Mouse (Mus musculus) embryo, embryonic 10.5 days (tissue): ENCODE measurements around the gene Ccr4.

Experiments used
- DNase-seq: peaks from one replicate; pipeline ENCODE4 v3.0.0-alpha.2; 2015; ENCODE audit warnings: low spot score

The Ccr4 gene

GRCm38 (mm10) chr9:114504816-114505215 lies at the start of gene Ccr4:
TSS of gene Ccr4 (minus strand) at chr9:114504916.
- no peak for DNase-seq

DNA sequence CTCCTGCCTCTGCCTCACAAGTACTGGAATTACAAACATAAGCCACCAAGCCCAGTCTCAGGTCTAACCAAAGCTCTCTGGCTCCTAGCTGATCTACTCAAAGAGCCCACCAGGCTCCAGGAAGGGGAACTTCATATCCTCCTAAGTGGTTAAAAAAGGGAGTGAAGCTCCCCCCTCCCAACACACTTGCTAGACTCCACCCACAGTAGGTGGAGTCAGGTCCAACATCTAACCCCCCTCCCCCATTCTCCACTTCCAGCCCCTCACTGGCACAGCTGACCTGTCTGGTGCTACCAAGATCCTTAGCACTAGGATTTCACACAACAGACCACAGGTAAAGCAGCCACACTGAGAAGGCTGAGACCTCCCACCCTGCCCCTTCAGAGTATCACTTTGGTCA lies 49.1 kb upstream of the Ccr4 start:
- DNase-seq, result no peak

- DNase-seq, result no peak
These were observed 45.3 kb upstream of the Ccr4 start for GRCm38 (mm10) chr9:114550033-114550432.

DNA sequence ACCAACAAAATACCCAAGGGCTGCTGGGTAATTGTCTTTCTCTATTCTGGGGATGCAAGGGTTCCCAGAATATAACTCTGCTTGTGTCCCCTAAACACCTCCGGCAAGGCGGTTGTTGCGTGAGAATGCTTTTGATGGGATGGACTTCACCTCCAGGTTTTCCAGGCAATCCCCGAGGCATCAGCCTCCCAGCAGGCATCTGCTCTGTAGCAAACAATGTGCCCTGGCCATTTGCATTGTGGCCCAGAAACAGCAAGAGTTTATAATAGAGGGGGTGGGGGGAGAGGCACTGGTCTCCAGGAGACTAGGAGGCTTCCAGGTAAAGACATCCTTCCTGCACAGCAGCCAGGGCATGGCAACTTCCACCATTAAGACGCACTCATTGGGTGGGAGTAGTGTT lies 44.4 kb upstream of the Ccr4 start:
- DNase-seq, result peak; percentile 78

DNA sequence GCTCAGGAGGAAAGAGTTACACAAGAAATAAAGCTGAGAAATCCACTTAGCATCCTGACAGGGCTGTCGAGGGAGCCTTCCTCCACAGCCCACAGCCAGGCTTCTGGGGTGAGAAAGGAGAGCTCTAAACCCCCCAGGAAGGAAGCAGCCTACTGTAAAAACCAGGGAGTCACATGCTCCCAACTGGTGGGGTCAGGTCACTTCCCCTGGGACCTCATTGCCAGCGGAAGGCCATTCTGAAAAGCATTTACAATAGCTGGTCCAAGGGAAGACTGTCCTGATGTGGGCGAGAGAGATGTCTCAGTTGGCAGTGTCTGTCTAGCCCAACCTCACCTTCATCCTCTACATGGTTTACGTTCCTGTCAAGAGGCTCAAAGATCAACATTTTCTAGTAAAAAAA lies 43.8 kb upstream of the Ccr4 start:
- no peak for DNase-seq

GRCm38 (mm10) chr9:114547643-114548077 lies 42.9 kb upstream of the Ccr4 start:
- peak; percentile 27 for DNase-seq

GRCm38 (mm10) chr9:114546765-114547164 lies 42.0 kb upstream of the Ccr4 start:
- DNase-seq, result no peak

GRCm38 (mm10) chr9:114544754-114545393 lies 40.2 kb upstream of the Ccr4 start:
- DNase-seq, result no peak

- peak; percentile 17 for DNase-seq
These were observed 39.4 kb upstream of the Ccr4 start for GRCm38 (mm10) chr9:114543882-114544753.

GRCm38 (mm10) chr9:114541279-114541741 lies 36.6 kb upstream of the Ccr4 start:
- no peak for DNase-seq

- no peak for DNase-seq
These were observed 34.4 kb upstream of the Ccr4 start for GRCm38 (mm10) chr9:114538996-114539563.

DNA sequence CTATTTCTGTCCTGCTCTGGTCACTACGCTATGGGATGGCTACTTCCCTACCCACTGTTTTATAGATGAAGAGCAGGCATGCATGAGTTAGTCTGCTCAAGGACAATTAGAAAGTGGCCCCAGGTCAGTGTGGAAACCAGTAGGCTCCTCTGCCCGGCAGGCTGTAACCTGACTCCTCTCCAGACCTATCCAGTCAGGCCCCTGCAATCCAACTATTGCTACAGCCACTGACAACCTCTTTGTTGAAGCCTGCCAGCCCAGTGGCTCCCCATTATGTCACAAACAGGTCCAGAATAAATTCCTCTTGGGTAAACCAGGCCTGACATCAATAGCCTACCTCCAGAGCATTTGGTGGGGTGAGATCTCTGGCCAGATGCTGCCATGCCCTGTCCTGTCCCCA lies 31.9 kb upstream of the Ccr4 start:
- DNase-seq, result peak; percentile 84

DNA sequence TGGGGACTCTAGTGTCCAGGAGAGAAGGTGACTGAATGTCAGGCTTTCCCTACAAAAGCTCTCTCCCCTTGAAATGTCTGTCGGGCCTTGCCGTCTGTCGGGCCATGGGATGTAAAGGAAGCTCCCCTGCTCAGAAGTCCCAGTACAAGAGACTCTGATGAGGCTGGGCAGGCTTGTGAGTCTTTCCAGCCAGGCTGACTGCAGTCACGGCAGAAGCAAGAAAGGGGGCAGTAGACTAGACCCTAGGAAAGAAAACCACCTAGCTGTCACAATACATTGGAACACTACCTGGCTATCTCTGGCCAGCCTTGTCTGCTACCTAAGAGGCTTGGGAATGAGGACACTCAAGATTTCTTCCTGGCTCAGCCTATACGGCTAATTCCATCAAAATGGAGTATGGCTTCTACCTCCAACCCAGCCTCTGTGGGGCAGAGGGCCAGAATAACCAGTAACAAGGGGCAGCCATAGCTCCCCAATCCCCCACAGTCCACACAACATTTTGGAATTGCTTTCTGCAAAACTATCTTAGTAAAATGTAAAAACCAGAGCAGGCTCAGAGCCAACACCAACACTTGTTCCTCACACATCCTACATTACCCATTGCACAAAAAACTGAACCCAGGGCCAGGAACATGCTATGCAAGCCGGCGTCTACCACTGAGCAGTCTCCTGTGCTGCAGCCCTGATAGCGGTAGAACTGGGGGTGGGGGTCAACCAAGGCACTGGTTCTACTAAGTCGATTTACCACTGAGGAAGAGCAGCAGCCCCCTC lies 30.2 kb upstream of the Ccr4 start:
- DNase-seq, result no peak

- DNase-seq, result no peak
These were observed 29.1 kb upstream of the Ccr4 start for GRCm38 (mm10) chr9:114533848-114534247.

GRCm38 (mm10) chr9:114531276-114531675 lies 26.6 kb upstream of the Ccr4 start:
- peak; percentile 62 for DNase-seq

GRCm38 (mm10) chr9:114528680-114529048 lies 23.9 kb upstream of the Ccr4 start:
- no peak for DNase-seq

- DNase-seq, result peak; percentile 97
These were observed 23.4 kb upstream of the Ccr4 start for GRCm38 (mm10) chr9:114527992-114528679.

GRCm38 (mm10) chr9:114527085-114527484 lies 22.4 kb upstream of the Ccr4 start:
- DNase-seq, result peak; percentile 92

DNA sequence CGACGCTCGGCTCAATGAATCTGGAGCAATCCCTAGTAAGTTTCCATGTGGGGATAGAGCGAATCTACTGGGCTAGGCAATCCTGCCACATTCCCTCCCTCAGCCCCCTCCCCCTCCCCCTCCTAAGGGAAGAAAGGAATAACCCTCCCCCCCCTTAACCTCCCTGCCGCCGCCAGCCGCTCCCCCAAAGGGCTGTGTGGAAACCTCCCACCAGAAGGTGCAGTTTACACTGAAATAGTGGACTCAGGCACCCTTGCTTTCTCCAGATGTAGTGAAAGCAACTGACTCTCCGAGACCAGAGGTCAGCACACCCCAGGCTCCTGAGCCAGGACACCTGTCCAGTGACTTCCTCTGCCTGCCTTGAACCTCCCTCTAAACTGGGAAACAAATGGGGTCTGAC lies 21.9 kb upstream of the Ccr4 start:
- peak; percentile 71 for DNase-seq

DNA sequence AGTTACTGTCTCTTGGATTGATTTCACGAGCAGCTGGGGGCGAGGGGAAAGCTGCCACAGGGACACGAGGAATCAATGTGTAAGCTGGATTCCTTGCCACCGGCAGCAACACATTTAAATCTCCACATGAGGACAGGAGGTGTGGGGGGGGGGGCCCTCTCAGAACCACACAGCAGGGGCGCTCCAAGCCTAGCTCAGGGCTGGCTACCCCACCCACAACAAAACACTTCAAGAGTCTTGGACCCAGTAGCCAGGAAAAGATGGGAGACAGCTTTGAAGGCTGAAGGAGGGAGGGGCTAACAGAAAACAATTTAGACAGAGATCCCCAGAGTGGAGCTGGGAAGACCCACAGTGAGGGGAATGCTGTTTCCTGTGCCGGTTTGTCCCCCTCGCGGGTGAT lies 21.2 kb upstream of the Ccr4 start:
- no peak for DNase-seq

DNA sequence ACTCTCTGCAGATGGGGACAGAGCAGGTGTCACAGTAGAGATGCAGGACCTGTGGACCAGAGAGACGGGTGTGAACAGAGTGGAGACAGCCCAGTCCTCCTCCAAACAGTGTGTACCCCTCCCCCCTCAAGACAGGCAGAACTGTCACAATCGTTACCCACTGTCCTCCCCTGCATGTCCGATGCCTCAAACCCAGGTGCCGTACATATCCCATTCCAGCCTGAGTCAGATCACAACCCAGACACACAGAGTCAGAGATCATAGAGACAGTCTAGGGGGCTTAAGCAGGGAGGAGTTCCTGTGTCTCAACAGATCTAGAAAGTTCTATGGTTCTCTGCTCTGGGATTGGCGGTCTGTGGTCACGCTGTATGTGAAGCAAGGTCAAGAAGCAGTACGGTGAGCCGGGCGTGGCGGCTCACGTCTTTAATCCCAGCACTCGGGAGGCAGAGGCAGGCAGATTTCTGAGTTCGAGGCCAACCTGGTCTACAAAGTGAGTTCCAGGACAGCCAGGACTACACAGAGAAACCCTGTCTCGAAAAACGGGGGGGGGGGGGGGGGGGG lies 20.4 kb upstream of the Ccr4 start:
- no peak for DNase-seq
